Mouse (Mus musculus) forebrain, embryonic 12.5 days (tissue): ENCODE measurements at regions not wholly inside any gene's neighbourhood (a gene's known extent, or its start where the extent isn't known, plus 50 kb on each side); places are given as distances from the start of the nearest gene placed in this dataset.

Experiments used
- ATAC-seq: fragments of 200-750 bp; cut with Nextera tagmentation; 2 replicates; pipeline ENCODE4 v1.8.0; 2017; ENCODE audit warnings: moderate TSS enrichment; ENCODE audit not compliant: low FRiP score
- H3K27ac ChIP-seq: fragments of 300-500 bp; sonication (generic); 2 replicates; pipeline ENCODE4 v1.5.1; 2016; ENCODE audit warnings: mild to moderate bottlenecking
- H3K27me3 ChIP-seq: fragments of 300-500 bp; sonication (generic); 2 replicates; pipeline ENCODE4 v1.6.1; 2016; ENCODE audit warnings: mild to moderate bottlenecking
- H3K36me3 ChIP-seq: fragments of 300-500 bp; sonication (generic); replicated peaks from 2 replicates; pipeline ENCODE4 v1.6.1; 2016; ENCODE audit warnings: mild to moderate bottlenecking
- H3K4me1 ChIP-seq: fragments of 300-500 bp; sonication (generic); 2 replicates; pipeline ENCODE4 v1.6.1; 2016
- H3K4me2 ChIP-seq: fragments of 300-500 bp; sonication (generic); 2 replicates; pipeline ENCODE4 v1.6.1; 2016; ENCODE audit warnings: mild to moderate bottlenecking, moderate library complexity
- H3K4me3 ChIP-seq: fragments of 300-500 bp; sonication (generic); replicated peaks from 2 replicates; pipeline ENCODE4 v1.5.1; 2016; ENCODE audit warnings: mild to moderate bottlenecking
- H3K9ac ChIP-seq: fragments of 300-500 bp; sonication (generic); 2 replicates; pipeline ENCODE4 v1.6.1; 2016; ENCODE audit warnings: mild to moderate bottlenecking
- H3K9me3 ChIP-seq: fragments of 300-500 bp; sonication (generic); 2 replicates; pipeline ENCODE4 v1.6.1; 2016
- WGBS: fragments of 180-500 bp; shearing (Covaris S2); methylation state at CpG from one replicate; pipeline ENCODE4 v1.1.7; 2016; 5-methylcytosine and 5-hydroxymethylcytosine counted together

DNA sequence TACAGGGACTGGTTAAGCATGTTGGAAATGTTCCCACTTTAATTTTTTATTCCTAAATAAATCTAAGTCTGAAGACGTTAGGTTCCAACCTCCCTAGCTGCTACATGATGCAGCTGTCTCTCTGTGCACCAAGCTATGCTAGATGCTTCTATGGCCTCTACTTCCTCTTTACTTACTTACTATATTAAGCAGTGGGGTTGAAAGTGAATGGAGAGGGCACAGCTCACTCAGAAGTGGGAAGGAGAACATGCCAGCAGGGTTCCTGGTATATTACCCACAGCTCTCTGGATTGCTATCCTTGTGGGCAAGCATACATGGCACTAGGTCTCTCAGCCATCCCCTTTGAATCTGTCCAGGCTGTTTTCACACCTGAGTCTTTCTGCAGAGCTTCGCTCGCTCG lies 61.4 kb upstream of the Nabp1 start:
- H3K4me1 ChIP-seq = no peaks in the 10 kb centered on the region

DNA sequence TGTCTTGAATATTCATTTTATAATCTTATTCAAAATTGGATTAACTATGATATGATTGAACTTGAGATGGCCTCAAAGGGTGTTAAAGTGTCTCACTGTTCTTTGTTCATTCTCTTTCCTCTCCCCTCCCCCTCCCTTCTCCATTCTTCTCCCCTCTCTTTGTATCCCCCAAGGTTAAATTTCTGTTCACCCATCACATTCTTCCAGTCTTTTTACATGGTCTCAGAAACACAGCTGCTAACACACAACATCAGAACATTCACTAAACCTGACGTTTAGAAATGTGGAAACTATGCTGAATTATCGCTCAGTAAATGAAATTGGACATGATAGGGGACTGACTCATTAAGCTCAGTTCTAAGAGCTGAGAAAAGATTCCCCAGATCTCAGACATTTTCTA lies 60.6 kb upstream of the Nabp1 start:
- Histone ChIP-seq H3K9me3 (no peaks in the 10 kb centered on the region), H3K4me2 (no peak overlapping the region), H3K4me3 (no peak overlapping the region), H3K4me1 (no peaks in the 10 kb centered on the region), H3K36me3 (no peaks in the 10 kb centered on the region), H3K27me3 (no peaks in the 10 kb centered on the region), H3K27ac (no peak overlapping the region), H3K9ac (no peak overlapping the region)
- WGBS = 55% methylated on average over 2 of the region's 2 CpGs
- no peak for ATAC-seq

More for the DNA sequence above, 61.4 kb upstream of the Nabp1 start:
- no peaks in the 10 kb centered on the region for H3K36me3 ChIP-seq
- H3K9ac ChIP-seq = no peak overlapping the region
- H3K4me2 ChIP-seq = no peak overlapping the region
- no peak overlapping the region for H3K4me3 ChIP-seq
- no peak for ATAC-seq
- no peak overlapping the region for H3K27ac ChIP-seq
- H3K9me3 ChIP-seq = no peaks in the 10 kb centered on the region
- WGBS = 82% methylated on average over 4 of the region's 4 CpGs
- H3K27me3 ChIP-seq = no peaks in the 10 kb centered on the region

DNA sequence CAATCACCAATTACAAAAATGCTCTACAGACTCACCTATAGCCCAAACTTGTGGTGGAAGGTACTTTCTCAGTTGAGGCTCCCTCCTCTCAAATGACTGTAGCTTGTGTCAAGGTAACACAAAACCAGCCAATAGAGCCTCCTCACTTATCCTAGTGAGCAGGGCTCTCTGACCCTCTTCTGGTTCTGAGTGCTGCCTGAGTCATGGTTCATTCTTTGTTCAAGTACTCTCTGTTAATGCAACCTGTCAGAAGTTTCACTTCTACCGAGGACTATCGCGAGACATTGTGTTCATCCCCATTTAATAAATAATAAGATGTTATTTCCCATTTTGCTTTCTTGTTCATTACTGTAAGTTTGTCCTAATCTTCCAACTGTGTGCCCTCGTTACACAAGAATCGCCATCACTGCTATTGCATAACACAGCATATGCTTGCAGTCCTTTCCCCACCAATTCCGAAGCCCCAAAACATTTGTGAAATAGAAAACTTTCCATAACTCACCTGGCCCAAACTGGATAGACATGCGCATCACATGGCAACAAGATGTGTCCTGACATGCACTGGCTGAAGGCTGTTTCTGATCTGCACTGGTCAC lies 59.6 kb upstream of the Nabp1 start:
- H3K27ac ChIP-seq = no peak overlapping the region
- 93% methylated on average over 7 of the region's 7 CpGs for WGBS
- H3K9me3 ChIP-seq = no peaks in the 10 kb centered on the region
- no peaks in the 10 kb centered on the region for H3K36me3 ChIP-seq
- ATAC-seq = no peak
- H3K4me1 ChIP-seq = no peaks in the 10 kb centered on the region
- H3K27me3 ChIP-seq = no peaks in the 10 kb centered on the region
- no peak overlapping the region for H3K4me3 ChIP-seq
- no peak overlapping the region for H3K4me2 ChIP-seq
- H3K9ac ChIP-seq = no peak overlapping the region

DNA sequence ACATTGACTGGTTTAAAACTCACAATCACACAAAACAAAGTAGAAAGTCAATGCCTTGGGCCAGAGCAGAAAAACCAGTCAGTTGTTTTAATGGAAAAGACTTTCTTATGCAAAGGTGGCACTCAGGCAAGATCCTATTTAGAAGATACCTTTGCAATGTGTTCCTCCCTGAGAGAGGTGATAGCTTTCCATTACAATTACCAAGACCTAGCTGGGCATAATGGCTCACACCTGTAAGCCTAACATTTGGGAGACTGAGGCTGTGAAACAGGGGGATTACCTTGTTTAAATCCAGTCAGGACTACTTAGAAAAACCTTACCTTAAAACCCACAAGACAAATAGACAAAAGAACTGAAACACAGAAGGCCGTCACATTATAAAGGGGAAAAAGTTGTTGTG lies 57.9 kb upstream of the Nabp1 start:
- no peak overlapping the region for H3K4me3 ChIP-seq
- H3K27ac ChIP-seq = no peak overlapping the region
- no peak overlapping the region for H3K9ac ChIP-seq
- no peaks in the 10 kb centered on the region for H3K4me1 ChIP-seq
- no peaks in the 10 kb centered on the region for H3K9me3 ChIP-seq
- no peaks in the 10 kb centered on the region for H3K27me3 ChIP-seq
- 67% methylated on average over 1 of the region's 1 CpGs for WGBS
- H3K4me2 ChIP-seq = no peak overlapping the region
- no peak for ATAC-seq
- H3K36me3 ChIP-seq = no peaks in the 10 kb centered on the region

DNA sequence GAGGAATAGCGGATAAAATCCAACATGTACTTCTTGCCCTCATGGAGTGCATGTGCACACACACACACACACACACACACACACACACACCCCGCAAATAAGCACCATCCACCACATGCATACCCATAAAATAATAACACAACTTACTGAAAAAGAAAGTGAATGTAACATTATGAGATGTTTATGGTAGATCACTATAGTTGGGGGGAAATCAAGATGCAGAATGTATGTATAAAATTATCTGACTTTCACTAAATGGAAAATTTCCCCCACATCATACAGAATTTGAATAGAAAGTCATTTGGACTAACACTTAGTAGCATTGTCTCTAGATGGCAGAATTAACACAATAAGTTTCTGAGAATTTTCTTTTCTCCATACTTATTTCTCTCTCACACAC lies 57.2 kb upstream of the Nabp1 start:
- no peak for ATAC-seq
- WGBS = 95% methylated on average over 2 of the region's 2 CpGs
- H3K36me3 ChIP-seq = no peaks in the 10 kb centered on the region
- H3K9me3 ChIP-seq = no peaks in the 10 kb centered on the region
- no peak overlapping the region for H3K4me2 ChIP-seq
- no peaks in the 10 kb centered on the region for H3K27me3 ChIP-seq
- H3K4me1 ChIP-seq = no peaks in the 10 kb centered on the region
- H3K27ac ChIP-seq = no peak overlapping the region
- H3K9ac ChIP-seq = no peak overlapping the region
- no peak overlapping the region for H3K4me3 ChIP-seq

DNA sequence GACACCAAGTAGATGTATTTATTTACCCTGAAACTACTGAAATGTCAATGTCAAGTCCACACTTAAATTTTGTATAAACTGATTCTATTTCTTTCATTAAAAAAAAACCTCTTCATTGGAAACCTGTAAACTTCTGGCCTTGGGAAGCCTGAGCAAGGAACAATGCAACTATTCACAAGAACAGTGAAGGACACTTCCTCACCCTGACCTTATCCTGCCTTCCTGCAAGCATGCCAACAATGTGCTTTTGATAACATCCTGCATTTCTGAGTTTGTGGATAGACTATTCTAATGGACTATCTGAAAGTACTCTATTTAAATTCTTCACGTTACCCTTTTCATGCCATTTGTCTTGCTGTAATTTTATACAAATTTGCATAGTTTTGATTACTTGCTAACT lies 53.1 kb upstream of the Nabp1 start:
- WGBS = 70% methylated on average over 1 of the region's 1 CpGs

DNA sequence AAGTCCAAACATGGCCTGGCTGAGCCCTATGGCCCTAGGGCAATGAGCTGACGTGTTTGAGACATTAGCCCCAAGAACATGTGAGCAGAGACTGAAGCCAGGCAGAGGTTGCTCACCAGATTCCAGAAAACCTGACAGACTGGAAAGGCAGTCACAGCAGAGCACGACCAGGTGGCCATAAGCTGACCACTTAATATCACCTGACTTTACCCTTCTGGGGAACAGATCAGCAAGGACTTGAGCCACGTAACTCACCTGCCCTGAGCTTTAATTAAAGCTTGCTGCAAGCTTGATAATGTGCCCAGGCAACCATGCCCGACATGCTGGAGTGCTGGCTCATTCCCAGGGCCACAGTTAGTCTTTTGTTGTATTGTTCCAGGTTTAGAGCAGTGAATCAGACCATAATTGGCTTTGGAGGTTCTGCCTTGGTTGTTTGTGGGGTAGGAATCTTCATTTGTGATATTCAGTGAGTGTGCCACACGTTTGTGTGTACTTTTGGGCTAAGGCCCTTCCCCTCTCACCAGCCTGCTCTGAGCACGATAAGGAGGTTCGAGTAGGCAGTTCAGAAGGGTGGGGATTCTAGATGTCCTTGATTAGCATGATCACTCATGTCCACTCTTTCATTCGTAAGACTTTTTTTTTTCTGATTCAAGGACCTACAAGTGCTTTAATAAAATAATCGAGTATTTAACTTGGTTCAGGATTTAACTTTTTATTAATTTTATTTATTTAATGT lies 52.1 kb upstream of the Nabp1 start:
- Histone ChIP-seq H3K27me3 (no peaks in the 10 kb centered on the region), H3K9ac (no peak overlapping the region), H3K27ac (no peak overlapping the region)

More for the DNA sequence above, 53.1 kb upstream of the Nabp1 start:
- ATAC-seq = no peak
- Histone ChIP-seq H3K27ac (no peak overlapping the region), H3K9ac (no peak overlapping the region), H3K36me3 (no peaks in the 10 kb centered on the region), H3K4me2 (no peak overlapping the region), H3K9me3 (no peaks in the 10 kb centered on the region), H3K27me3 (no peaks in the 10 kb centered on the region), H3K4me1 (no peaks in the 10 kb centered on the region), H3K4me3 (no peak overlapping the region)

DNA sequence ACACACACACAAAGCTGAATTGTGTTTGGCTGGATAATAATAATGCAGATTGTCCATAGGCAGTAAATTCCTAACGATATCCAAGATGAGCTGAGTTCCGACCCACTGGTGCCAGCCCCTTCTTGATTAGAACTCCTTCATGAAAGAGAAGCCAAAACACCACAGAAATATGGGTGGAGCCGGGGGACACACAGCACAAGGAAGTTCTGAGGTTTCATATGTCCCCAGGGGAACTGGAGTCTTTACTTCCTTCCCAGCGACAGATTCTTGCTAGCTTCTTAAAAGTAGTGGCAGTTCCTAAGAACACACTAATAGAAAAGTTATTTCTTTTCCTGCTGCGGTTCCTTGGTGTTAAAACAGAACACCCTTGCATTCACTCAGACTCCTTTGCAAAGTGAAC lies 51.4 kb upstream of the Nabp1 start:
- WGBS = 70% methylated on average over 5 of the region's 5 CpGs
- Histone ChIP-seq H3K36me3 (no peaks in the 10 kb centered on the region), H3K27me3 (no peaks in the 10 kb centered on the region), H3K4me2 (no peak overlapping the region), H3K27ac (no peak overlapping the region), H3K4me3 (no peak overlapping the region), H3K9ac (no peak overlapping the region), H3K4me1 (no peaks in the 10 kb centered on the region), H3K9me3 (no peaks in the 10 kb centered on the region)
- no peak for ATAC-seq

More for the DNA sequence above, 52.1 kb upstream of the Nabp1 start:
- Histone ChIP-seq H3K4me3 (no peak overlapping the region), H3K9me3 (no peaks in the 10 kb centered on the region), H3K4me1 (no peaks in the 10 kb centered on the region), H3K36me3 (no peaks in the 10 kb centered on the region), H3K4me2 (no peak overlapping the region)
- ATAC-seq = no peak
- 45% methylated on average over 9 of the region's 9 CpGs for WGBS

DNA sequence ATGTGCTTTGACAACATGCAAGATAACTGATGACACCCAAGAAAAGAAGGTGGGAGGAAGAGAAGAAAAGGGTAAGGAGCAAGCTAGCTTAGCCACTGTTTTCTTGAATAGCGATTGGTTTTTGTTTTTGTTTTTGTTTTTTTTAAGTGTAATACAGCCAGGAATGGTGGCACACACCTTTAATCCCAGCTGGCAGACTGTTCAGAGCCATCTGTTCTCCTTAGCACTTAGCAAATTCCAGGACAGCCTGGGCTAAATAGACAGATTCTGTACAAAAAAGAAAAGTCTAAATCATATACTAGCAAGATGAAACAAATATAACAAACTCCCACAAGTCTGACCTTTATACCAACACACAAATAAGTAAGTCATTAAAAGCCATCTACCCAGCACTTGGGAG lies 50.4 kb upstream of the Nabp1 start:
- H3K4me2 ChIP-seq = no peak overlapping the region
- H3K4me1 ChIP-seq = no peaks in the 10 kb centered on the region
- no peak overlapping the region for H3K9ac ChIP-seq
- H3K27ac ChIP-seq = no peak overlapping the region
- 91% methylated on average over 1 of the region's 1 CpGs for WGBS
- ATAC-seq = no peak
- no peaks in the 10 kb centered on the region for H3K27me3 ChIP-seq
- no peaks in the 10 kb centered on the region for H3K36me3 ChIP-seq
- no peaks in the 10 kb centered on the region for H3K9me3 ChIP-seq
- H3K4me3 ChIP-seq = no peak overlapping the region
